Mouse (Mus musculus) layer of hippocampus, adult 9-10 months (tissue): ENCODE results near the gene Efs.
A peak's percentile ranks its signal among the peaks of the same experiment; 100 is the strongest.
"Not testable (repeated sequence)": the region's sequence is repeated elsewhere in the genome, so short reads cannot be mapped to it uniquely, and the experiment has no call there.

Experiments
- DNase-seq: peaks from one replicate; pipeline ENCODE4 v3.0.0; 2022; ENCODE audit warnings: low spot score

Gene Efs

GRCm38 (mm10) chr14:54925349-54926342 lies at the start of gene Efs:
Gene Efs (minus strand): TSS chr14:54926126.
- no peak for DNase-seq

GRCm38 (mm10) chr14:54974068-54974791 lies 48.3 kb upstream of the Efs start:
- DNase-seq: no peak

GRCm38 (mm10) chr14:54972786-54973185 lies 46.9 kb upstream of the Efs start:
- not testable (repeated sequence) for DNase-seq

GRCm38 (mm10) chr14:54968344-54968743 lies 42.4 kb upstream of the Efs start:
- DNase-seq: no peak

GRCm38 (mm10) chr14:54967874-54968273 lies 41.9 kb upstream of the Efs start:
- DNase-seq: no peak

- no peak for DNase-seq
These were observed 40.5 kb upstream of the Efs start, which contains the start of gene Myh6 for GRCm38 (mm10) chr14:54966320-54966977. Gene Myh6 (minus strand): TSS chr14:54966927.

DNA sequence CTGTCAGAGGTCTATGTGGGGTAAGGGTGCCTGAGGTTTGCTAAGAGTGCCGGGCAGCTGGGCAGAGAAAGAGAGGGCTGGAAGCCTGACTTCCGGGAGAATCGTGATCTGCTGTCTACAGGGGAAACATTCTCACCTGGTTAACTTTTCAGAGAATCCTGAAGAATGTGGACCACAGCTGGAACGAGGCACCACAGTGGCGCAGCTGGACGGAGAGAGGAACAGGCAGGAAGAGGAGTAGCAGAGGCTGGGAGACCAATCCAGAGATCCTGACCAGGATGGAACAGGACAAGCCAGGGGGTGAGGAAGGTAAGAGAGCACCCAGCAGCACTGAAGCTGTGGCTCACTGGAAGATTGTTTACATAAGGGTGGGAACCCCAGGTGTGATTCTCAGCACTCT lies 39.7 kb upstream of the Efs start:
- DNase-seq: no peak

DNA sequence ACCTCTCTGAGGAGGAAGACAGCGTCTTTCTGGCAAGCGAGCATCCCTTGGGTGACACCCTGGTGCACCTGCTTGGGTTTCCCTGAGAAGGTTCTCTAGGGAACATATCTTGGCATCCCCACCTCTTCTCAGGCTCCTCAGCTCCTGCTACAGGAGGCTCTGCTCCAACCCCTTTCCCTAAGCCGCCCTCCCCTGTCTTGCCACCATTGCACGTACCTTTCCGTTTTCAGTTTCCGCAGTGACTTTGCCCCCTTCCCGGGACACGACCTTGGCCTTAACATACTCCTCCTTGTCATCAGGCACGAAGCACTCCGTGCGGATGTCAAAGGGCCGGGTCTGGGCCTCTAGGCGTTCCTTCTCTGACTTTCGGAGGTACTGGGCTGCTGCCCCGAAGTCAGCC lies 39.1 kb upstream of the Efs start:
- no peak for DNase-seq

DNA sequence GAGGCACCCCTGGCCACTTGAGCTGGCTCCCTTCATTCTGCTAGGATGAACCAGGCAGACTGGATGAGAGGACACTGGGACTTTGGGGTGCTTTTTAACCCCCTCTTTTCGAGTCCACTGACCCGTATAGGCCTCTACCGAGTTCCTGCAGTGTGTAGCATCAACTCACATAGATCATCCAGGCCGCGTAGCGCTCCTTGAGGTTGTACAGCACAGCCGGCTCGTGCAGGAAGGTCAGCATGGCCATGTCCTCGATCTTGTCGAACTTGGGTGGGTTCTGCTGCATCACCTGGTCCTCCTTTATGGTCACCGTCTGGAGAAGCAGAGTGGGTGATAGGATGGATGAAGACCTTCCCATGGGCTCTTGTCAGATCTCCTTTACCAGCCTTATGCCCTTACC lies 37.8 kb upstream of the Efs start:
- no peak for DNase-seq

- no peak for DNase-seq
These were observed 36.8 kb upstream of the Efs start for GRCm38 (mm10) chr14:54962714-54963113.

DNA sequence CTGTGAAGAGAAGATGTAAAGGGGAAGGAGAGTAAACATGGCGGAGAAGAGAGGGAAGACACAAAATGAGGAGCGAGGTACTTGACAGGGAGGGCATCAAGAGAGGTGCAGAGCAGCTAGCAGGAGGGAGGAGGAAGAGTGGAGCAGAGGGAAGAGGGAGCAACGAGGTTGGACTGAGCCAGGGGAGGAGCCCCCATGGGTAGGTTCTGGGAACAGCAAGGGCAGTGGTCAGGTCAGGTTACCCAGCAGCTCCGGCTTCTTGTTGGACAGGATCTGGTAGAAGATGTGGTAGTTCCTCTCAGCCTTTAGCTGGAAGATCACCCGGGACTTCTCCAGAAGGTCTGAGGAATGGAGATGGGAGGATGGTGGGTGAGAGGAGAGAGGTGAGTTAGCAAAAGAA lies 35.6 kb upstream of the Efs start:
- DNase-seq: no peak

DNA sequence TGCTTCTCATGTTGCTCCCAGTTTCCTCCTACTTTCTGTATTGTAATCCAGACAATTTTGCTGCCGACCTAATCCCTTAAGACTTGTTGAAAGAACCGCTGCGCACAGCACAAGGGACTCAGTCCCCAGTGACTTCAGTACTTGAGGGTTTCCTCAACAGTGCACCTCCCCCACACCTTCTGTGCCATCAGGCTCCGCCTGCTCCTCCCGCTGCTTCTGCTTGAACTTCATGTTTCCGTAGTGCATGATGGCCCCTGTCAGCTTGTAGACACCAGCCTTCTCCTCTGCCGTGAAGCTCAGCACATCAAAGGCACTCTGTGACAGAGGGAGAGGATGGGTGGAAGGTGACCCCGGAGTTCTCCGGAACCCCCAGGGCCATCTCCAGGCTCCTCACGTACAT lies 34.8 kb upstream of the Efs start:
- peak; percentile 12 for DNase-seq

DNA sequence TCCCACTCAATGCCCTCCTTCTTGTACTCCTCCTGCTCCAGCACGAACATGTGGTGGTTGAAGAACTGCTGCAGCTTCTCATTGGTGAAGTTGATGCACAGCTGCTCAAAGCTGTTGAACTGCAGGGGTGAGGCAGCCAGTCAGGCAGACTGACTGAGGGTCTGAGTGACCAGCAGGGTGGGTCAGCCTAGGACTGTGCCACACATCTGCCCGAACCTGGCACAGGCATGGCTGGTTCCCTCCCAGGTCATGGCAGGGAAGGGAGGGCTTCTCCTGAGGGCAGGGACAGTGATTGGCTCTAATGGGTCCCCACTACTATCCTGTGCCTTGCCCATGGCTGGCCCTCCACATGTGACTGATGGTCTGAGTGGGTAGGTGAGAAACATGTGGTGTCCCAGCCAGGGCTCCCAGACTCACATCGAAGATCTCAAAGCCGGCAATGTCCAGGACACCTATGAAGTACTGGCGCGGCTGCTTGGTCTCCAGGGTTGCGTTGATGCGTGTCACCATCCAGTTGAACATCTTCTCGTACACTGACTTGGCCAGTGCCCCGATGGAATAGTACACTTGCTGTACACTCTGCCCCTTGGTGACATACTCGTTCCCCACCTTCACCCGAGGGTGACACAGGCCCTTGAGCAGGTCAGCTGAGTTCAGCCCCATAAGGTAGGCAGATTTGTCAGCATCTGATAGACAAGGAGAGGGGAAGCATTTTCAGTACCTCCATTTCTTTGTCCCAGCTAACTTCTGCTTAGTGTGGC lies 34.1 kb upstream of the Efs start:
- not testable (repeated sequence) for DNase-seq

GRCm38 (mm10) chr14:54959197-54959596 lies 33.3 kb upstream of the Efs start:
- no peak for DNase-seq

DNA sequence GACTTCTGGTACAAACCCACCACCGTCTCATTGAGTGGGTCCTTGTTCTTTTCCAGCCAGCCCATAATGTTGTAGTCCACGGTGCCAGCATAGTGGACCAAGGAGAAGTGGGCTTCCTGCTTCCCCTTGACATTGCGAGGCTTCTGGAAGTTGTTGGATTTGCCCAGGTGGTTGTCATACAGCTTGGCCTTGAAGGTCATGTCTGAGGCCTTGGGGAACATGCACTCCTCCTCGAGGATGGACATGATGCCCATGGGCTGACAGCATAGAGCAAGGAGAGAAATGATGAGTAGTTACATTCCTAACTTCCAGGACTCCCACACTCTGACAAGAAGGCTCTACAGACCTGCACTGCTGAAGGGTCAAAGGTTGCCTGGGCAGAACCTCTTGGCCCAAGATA lies 32.6 kb upstream of the Efs start:
- no peak for DNase-seq

DNA sequence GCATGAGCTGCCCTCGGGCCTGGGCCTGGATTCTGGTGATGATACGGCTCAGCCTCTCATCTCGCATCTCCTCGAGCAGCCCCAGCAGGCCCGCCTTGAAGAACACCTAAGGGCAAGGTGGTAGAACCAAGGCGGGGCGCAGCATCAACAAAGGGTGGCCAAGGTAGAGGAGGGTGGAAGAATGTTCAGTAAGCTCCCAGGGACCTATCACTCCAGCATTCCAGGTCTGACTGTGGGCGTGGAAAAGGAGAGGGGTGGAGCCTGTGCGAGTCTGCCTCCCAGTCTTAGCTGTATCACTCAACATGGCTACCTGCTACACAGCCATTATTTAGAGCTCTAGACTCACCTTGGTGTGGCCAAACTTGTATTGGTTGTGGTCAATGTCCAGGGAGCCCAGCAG lies 30.6 kb upstream of the Efs start:
- DNase-seq: no peak

- DNase-seq: no peak
These were observed 29.6 kb upstream of the Efs start for GRCm38 (mm10) chr14:54955481-54955880.

GRCm38 (mm10) chr14:54954474-54954873 lies 28.5 kb upstream of the Efs start:
- DNase-seq: no peak

DNA sequence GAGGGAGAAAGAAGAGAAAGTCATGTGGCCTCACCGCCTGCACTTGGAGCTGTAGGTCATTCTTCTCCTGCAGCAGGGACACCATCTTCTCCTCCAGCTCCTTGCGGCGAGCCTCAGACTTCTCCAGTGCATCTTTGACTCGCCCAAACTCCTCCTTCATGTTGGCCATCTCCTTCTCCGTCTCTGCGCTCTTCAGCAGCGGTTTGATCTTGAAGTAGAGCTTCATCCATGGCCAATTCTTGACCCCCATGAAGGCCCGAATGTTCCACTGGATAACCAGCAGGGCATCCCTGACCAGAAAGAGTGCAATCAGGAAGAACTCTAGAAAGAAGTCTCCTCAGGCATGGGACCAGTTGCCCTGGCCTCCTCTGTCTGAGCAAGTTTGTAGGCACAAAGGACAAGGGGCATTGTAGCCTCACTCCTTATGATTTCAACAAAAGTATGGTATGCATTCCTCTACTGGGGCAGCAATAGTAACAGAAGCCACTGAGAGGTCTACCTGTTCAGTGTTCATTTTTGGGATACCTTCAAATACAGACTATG lies 27.8 kb upstream of the Efs start:
- no peak for DNase-seq

- no peak for DNase-seq
These were observed 25.7 kb upstream of the Efs start for GRCm38 (mm10) chr14:54951587-54951986.

DNA sequence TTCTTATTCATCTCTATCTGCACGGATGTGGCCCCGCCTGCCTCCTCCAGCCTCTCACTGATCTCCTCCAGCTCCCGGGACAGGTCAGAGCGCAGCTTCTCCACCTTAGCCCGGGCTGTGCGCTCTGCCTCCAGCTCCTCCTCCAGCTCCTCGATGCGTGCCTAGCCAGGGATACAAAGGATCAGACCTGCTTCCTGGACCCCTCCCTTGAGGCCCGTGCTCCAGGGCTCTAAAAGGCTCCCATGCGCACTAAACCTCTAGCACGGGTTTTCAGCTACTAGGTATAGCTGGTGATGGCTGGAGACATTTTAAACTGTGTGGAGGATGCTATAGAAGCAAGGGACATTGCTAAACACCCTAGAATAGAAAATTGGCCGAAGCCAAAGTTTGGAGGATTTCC lies 24.6 kb upstream of the Efs start:
- no peak for DNase-seq

GRCm38 (mm10) chr14:54948781-54949180 lies 22.9 kb upstream of the Efs start:
- DNase-seq: no peak
